Mouse (Mus musculus) heart, postnatal 0 days (tissue): ENCODE data around the gene Chrna7. TPM values are rescaled to one million over a fixed set of nuclear protein-coding genes. Genes with fewer than 3 reads are reported as not detected.

ENCODE experiments used
- ATAC-seq: fragments of 200-750 bp; cut with Nextera tagmentation; 2 replicates; pipeline ENCODE4 v1.8.0; 2017; ENCODE audit warnings: low read depth, moderate number of reproducible peaks, moderate library complexity; ENCODE audit not compliant: insufficient read depth
- DNase-seq: peaks from one replicate; pipeline ENCODE4 v3.0.0-alpha.2; 2016; ENCODE audit warnings: low spot score
- H3K27ac ChIP-seq: fragments of 300-500 bp; sonication (generic); 2 replicates; pipeline ENCODE4 v1.5.1; 2014; ENCODE audit warnings: low read depth, mild to moderate bottlenecking
- H3K27me3 ChIP-seq: fragments of 300-500 bp; sonication (generic); 2 replicates; pipeline ENCODE4 v1.6.1; 2014; ENCODE audit warnings: low read length, mixed read lengths; ENCODE audit not compliant: control insufficient read depth, insufficient read depth
- H3K36me3 ChIP-seq: fragments of 300-500 bp; sonication (generic); replicated peaks from 2 replicates; pipeline ENCODE4 v1.6.1; 2014; ENCODE audit warnings: low read length, mixed read lengths; ENCODE audit not compliant: control insufficient read depth, insufficient read depth
- H3K4me1 ChIP-seq: fragments of 300-500 bp; sonication (generic); 2 replicates; pipeline ENCODE4 v1.6.1; 2014; ENCODE audit warnings: antibody characterized with exemption; ENCODE audit not compliant: control insufficient read depth, insufficient read depth
- H3K4me2 ChIP-seq: fragments of 300-500 bp; sonication (generic); 2 replicates; pipeline ENCODE4 v1.6.1; 2014; ENCODE audit warnings: low read depth, mild to moderate bottlenecking, low read length, moderate library complexity
- H3K4me3 ChIP-seq: fragments of 300-500 bp; sonication (generic); 2 replicates; pipeline ENCODE4 v1.5.1; 2014; ENCODE audit warnings: low read depth, low read length
- H3K9ac ChIP-seq: fragments of 300-500 bp; sonication (generic); replicated peaks from 2 replicates; pipeline ENCODE4 v1.6.1; 2014; ENCODE audit warnings: low read depth, low read length, mixed read lengths
- H3K9me3 ChIP-seq: fragments of 300-500 bp; sonication (generic); replicated peaks from 2 replicates; pipeline ENCODE4 v1.6.1; 2016; ENCODE audit warnings: low read length; ENCODE audit not compliant: control insufficient read depth
- CTCF ChIP-seq: IDR thresholded peaks from 2 replicates; pipeline ENCODE4 v1.5.1; 2016; ENCODE audit warnings: antibody characterized with exemption, control low read depth, low read depth
- EP300 ChIP-seq: IDR thresholded peaks from 2 replicates; pipeline ENCODE4 v1.6.1; 2016; ENCODE audit warnings: antibody characterized with exemption, low read depth
- WGBS: fragments of 180-500 bp; shearing (Covaris S2); extraction: QIAGEN DNeasy Blood & Tissue Kit; methylation state at CpG from one replicate; pipeline ENCODE4 v1.1.7; 2014; 5-methylcytosine and 5-hydroxymethylcytosine counted together
- polyA plus RNA-seq: library from polyadenylated mRNA; unstranded; fragments of >200 nt; fragmentation: Nextera tagmentation; extraction: Ambion mirVana; gene quantifications from 2 replicates; pipeline ENCODE4 v1.2.1, GENCODE M21; 2015
- total RNA-seq: library from RNA; depleted of rRNA; stranded (reverse); fragments of >200 nt; gene quantifications from 2 replicates; pipeline ENCODE4 v1.2.3, GENCODE M21; 2014; ENCODE audit warnings: low replicate concordance; rRNA removed

Gene Chrna7
- total RNA-seq, result not detected in 2 replicates
- polyA plus RNA-seq, result not detected in 2 replicates

- DNase-seq (peak; percentile 64), ATAC-seq (peak; percentile 91)
- Histone ChIP-seq H3K4me2 (peak within 1 kb of the TSS; percentile 99), H3K9ac (0 out of 2 replicates have a peak within 1 kb of the TSS, but pooled peaks have one; percentile 25), H3K27ac (no peak within 1 kb of the TSS), H3K36me3 (no peaks in the 10 kb centered on the region), H3K4me1 (0 out of 2 replicates have a peak, but pooled peaks cover 4% of the 10 kb centered on the region), H3K9me3 (no peaks in the 10 kb centered on the region), H3K27me3 (peaks cover 29% of the 10 kb centered on the region; the same call in 1 of the 2 replicates), H3K4me3 (peak within 1 kb of the TSS; percentile 61)
- WGBS, result under 1% methylated on average over 58 of the region's 73 CpGs
- TF ChIP-seq CTCF (peak; percentile 41), EP300 (no peak)
Observed at GRCm38 (mm10) chr7:63212084-63212723, at the start of gene Chrna7. Chrna7 (minus strand) TSS chr7:63212569.

- no peaks in the 10 kb centered on the region for H3K36me3 ChIP-seq
- ATAC-seq (no peak), DNase-seq (no peak)
- 49% methylated on average over 2 of the region's 2 CpGs for WGBS
- TF ChIP-seq EP300 (no peak), CTCF (no peak)
- H3K4me3 ChIP-seq, result no peak overlapping the region
- H3K27me3 ChIP-seq, result no peaks in the 10 kb centered on the region
- no peak overlapping the region for H3K27ac ChIP-seq
- no peak overlapping the region for H3K4me2 ChIP-seq
- H3K9me3 ChIP-seq, result no peaks in the 10 kb centered on the region
- no peak overlapping the region for H3K9ac ChIP-seq
- no peaks in the 10 kb centered on the region for H3K4me1 ChIP-seq
Observed at GRCm38 (mm10) chr7:63249404-63249803, 37.0 kb upstream of the Chrna7 start.

GRCm38 (mm10) chr7:63237852-63238516 is 25.6 kb upstream of the Chrna7 start:
- no peak overlapping the region for H3K27ac ChIP-seq
- DNase-seq, result no peak
- no peak overlapping the region for H3K4me3 ChIP-seq
- no peak overlapping the region for H3K9ac ChIP-seq
- WGBS, result 53% methylated on average over 3 of the region's 3 CpGs
- TF ChIP-seq CTCF (no peak), EP300 (no peak)
- H3K4me1 ChIP-seq, result no peaks in the 10 kb centered on the region
- no peak for ATAC-seq
- H3K9me3 ChIP-seq, result no peaks in the 10 kb centered on the region
- no peaks in the 10 kb centered on the region for H3K36me3 ChIP-seq
- no peak overlapping the region for H3K4me2 ChIP-seq
- H3K27me3 ChIP-seq, result no peaks in the 10 kb centered on the region

- no peaks in the 10 kb centered on the region for H3K9me3 ChIP-seq
- WGBS, result 44% methylated on average over 7 of the region's 7 CpGs
- H3K4me2 ChIP-seq, result no peak overlapping the region
- no peak overlapping the region for H3K9ac ChIP-seq
- ATAC-seq (no peak), DNase-seq (no peak)
- H3K4me1 ChIP-seq, result no peaks in the 10 kb centered on the region
- no peaks in the 10 kb centered on the region for H3K36me3 ChIP-seq
- H3K27ac ChIP-seq, result no peak overlapping the region
- H3K27me3 ChIP-seq, result no peaks in the 10 kb centered on the region
- TF ChIP-seq CTCF (no peak), EP300 (no peak)
- H3K4me3 ChIP-seq, result no peak overlapping the region
Observed at GRCm38 (mm10) chr7:63225066-63225780, 12.9 kb upstream of the Chrna7 start.

GRCm38 (mm10) chr7:63211641-63212083 is 707 bp downstream of the Chrna7 start:
- Histone ChIP-seq H3K9me3 (no peaks in the 10 kb centered on the region), H3K27ac (no peak overlapping the region), H3K4me2 (peak overlapping the region; percentile 99), H3K4me1 (0 out of 2 replicates have a peak, but pooled peaks cover 4% of the 10 kb centered on the region), H3K9ac (0 out of 2 replicates have a peak overlapping the region, but pooled peaks have one; percentile 25), H3K4me3 (peak overlapping the region; percentile 61), H3K27me3 (peaks cover 29% of the 10 kb centered on the region; the same call in 1 of the 2 replicates), H3K36me3 (no peaks in the 10 kb centered on the region)
- 0% methylated on average over 13 of the region's 13 CpGs for WGBS
- 0 out of 2 replicates have a peak, but pooled peaks have one; percentile 2 for ATAC-seq
- TF ChIP-seq EP300, result no peak
- no peak for TF ChIP-seq CTCF
- no peak for DNase-seq
